Mouse (Mus musculus): ENCODE data around the gene Gnao1. TPM values are rescaled to one million over a fixed set of nuclear protein-coding genes. Genes with fewer than 3 reads are reported as not detected.

The Gnao1 gene
- total RNA-seq (2022), result 100 to 1,000 TPM; 634 to 668 (median 642) TPM

GRCm38 (mm10) chr8:93809686-93810027 lies at the start of gene Gnao1:
Gnao1 (plus strand) TSS chr8:93809966.
- no peak for DNase-seq (ENCODE audit: low spot score in 2 of 2)

- DNase-seq (ENCODE audit: low spot score in 2 of 2), result no peak
These were observed 32.2 kb upstream of the Gnao1 start for GRCm38 (mm10) chr8:93777605-93778004.

GRCm38 (mm10) chr8:93809226-93809625 lies 540 bp upstream of the Gnao1 start:
- no peak for DNase-seq (ENCODE audit: low spot score in 2 of 2)

- peak; percentile 80 to 83 for DNase-seq (ENCODE audit: low spot score in 2 of 2)
These were observed 477 bp downstream of the Gnao1 start for GRCm38 (mm10) chr8:93810028-93810858.

- DNase-seq (ENCODE audit: low spot score in 2 of 2), result no peak
These were observed 1.3 kb downstream of the Gnao1 start for GRCm38 (mm10) chr8:93810859-93811602.

GRCm38 (mm10) chr8:93811719-93812475 lies 2.1 kb downstream of the Gnao1 start:
- DNase-seq (ENCODE audit: low spot score in 2 of 2), result no peak

- no peak for DNase-seq (ENCODE audit: low spot score in 2 of 2)
These were observed 3.0 kb downstream of the Gnao1 start for GRCm38 (mm10) chr8:93812566-93813404.

GRCm38 (mm10) chr8:93813405-93813761 lies 3.6 kb downstream of the Gnao1 start:
- peak; percentile 87 to 91 for DNase-seq (ENCODE audit: low spot score in 2 of 2)

- no peak for DNase-seq (ENCODE audit: low spot score in 2 of 2)
These were observed 4.5 kb downstream of the Gnao1 start for GRCm38 (mm10) chr8:93814266-93814665.

GRCm38 (mm10) chr8:93816226-93816625 lies 6.5 kb downstream of the Gnao1 start:
- no peak for DNase-seq (ENCODE audit: low spot score in 2 of 2)

GRCm38 (mm10) chr8:93817366-93817765 lies 7.6 kb downstream of the Gnao1 start:
- DNase-seq (ENCODE audit: low spot score in 2 of 2), result no peak

- DNase-seq (ENCODE audit: low spot score in 2 of 2), result no peak
These were observed 10.2 kb downstream of the Gnao1 start for GRCm38 (mm10) chr8:93819929-93820328.

- DNase-seq (ENCODE audit: low spot score in 2 of 2), result peak in 1 of 2 experiments; percentile 1
These were observed 11.6 kb downstream of the Gnao1 start for GRCm38 (mm10) chr8:93821327-93821726.

GRCm38 (mm10) chr8:93825317-93825716 lies 15.6 kb downstream of the Gnao1 start:
- no peak for DNase-seq (ENCODE audit: low spot score in 2 of 2)

- no peak for DNase-seq (ENCODE audit: low spot score in 2 of 2)
These were observed 20.9 kb downstream of the Gnao1 start for GRCm38 (mm10) chr8:93830626-93831025.

GRCm38 (mm10) chr8:93835771-93836170 lies 26.0 kb downstream of the Gnao1 start:
- no peak for DNase-seq (ENCODE audit: low spot score in 2 of 2)

- DNase-seq (ENCODE audit: low spot score in 2 of 2), result no peak
These were observed 29.3 kb downstream of the Gnao1 start for GRCm38 (mm10) chr8:93839113-93839512.

- no peak for DNase-seq (ENCODE audit: low spot score in 2 of 2)
These were observed 30.7 kb downstream of the Gnao1 start for GRCm38 (mm10) chr8:93840486-93840885.

GRCm38 (mm10) chr8:93840956-93841752 lies 31.4 kb downstream of the Gnao1 start:
- peak; percentile 48 to 53 for DNase-seq (ENCODE audit: low spot score in 2 of 2)

GRCm38 (mm10) chr8:93842574-93842973 lies 32.8 kb downstream of the Gnao1 start:
- no peak for DNase-seq (ENCODE audit: low spot score in 2 of 2)
